Mouse (Mus musculus) spleen, postnatal 4 days (tissue): ENCODE measurements around the gene Ppp1r14a.
A peak's percentile ranks its signal among the peaks of the same experiment; 100 is the strongest.

Source experiments
- DNase-seq, 2 experiments: peaks; one replicate each; pipeline ENCODE4 v3.0.0; 2022; ENCODE audit warnings: low spot score in 2 of 2

The Ppp1r14a gene

GRCm38 (mm10) chr7:29279261-29279660, 9.8 kb upstream of the Ppp1r14a start:
- no peak for DNase-seq

- no peak for DNase-seq
Measured at GRCm38 (mm10) chr7:29279924-29280323, 9.2 kb upstream of the Ppp1r14a start.

- no peak for DNase-seq
Measured at GRCm38 (mm10) chr7:29280801-29281200, 8.3 kb upstream of the Ppp1r14a start.

GRCm38 (mm10) chr7:29281201-29282073, 7.7 kb upstream of the Ppp1r14a start, which contains the start of gene Spint2:
Gene Spint2, minus strand, starts transcription at chr7:29281912.
- peak; percentile 54 to 81 for DNase-seq

- no peak for DNase-seq
Measured at GRCm38 (mm10) chr7:29282074-29282554, 7.0 kb upstream of the Ppp1r14a start.

GRCm38 (mm10) chr7:29283876-29284275, 5.2 kb upstream of the Ppp1r14a start:
- DNase-seq: no peak

GRCm38 (mm10) chr7:29284523-29284922, 4.6 kb upstream of the Ppp1r14a start:
- DNase-seq: no peak

- no peak for DNase-seq
Measured at GRCm38 (mm10) chr7:29287481-29287880, 1.6 kb upstream of the Ppp1r14a start.

GRCm38 (mm10) chr7:29288079-29288478, 1.0 kb upstream of the Ppp1r14a start:
- no peak for DNase-seq

GRCm38 (mm10) chr7:29289856-29290255, 748 bp downstream of the Ppp1r14a start:
- no peak for DNase-seq

GRCm38 (mm10) chr7:29290691-29291485, 1.8 kb downstream of the Ppp1r14a start:
- DNase-seq: no peak

- no peak for DNase-seq
Measured at GRCm38 (mm10) chr7:29291616-29292457, 2.7 kb downstream of the Ppp1r14a start.

- no peak for DNase-seq
Measured at GRCm38 (mm10) chr7:29292458-29293098, 3.5 kb downstream of the Ppp1r14a start.

GRCm38 (mm10) chr7:29293131-29294065, 4.3 kb downstream of the Ppp1r14a start:
- no peak for DNase-seq

- DNase-seq: no peak
Measured at GRCm38 (mm10) chr7:29294111-29294761, 5.1 kb downstream of the Ppp1r14a start.

GRCm38 (mm10) chr7:29295861-29296647, 6.9 kb downstream of the Ppp1r14a start:
- DNase-seq: no peak

GRCm38 (mm10) chr7:29296998-29297397, 7.9 kb downstream of the Ppp1r14a start:
- peak; percentile 63 to 78 for DNase-seq

GRCm38 (mm10) chr7:29301127-29301566, 12.0 kb downstream of the Ppp1r14a start:
- DNase-seq: peak; percentile 49 to 83
